Mouse (Mus musculus) kidney, embryonic 15.5 days (tissue): ENCODE data around the gene Gid8. TPM values are rescaled to one million over a fixed set of nuclear protein-coding genes. Genes with fewer than 3 reads are reported as not detected.

ENCODE experiments used
- ATAC-seq: fragments of 200-750 bp; cut with Nextera tagmentation; replicated peaks from 2 replicates; pipeline ENCODE4 v1.8.0; 2017; ENCODE audit warnings: moderate TSS enrichment; ENCODE audit not compliant: low FRiP score
- H3K27ac ChIP-seq: fragments of 300-500 bp; sonication (generic); 2 replicates; pipeline ENCODE4 v1.5.1; 2015; ENCODE audit warnings: mild to moderate bottlenecking, inconsistent platforms
- H3K27me3 ChIP-seq: fragments of 300-500 bp; sonication (generic); 2 replicates; pipeline ENCODE4 v1.6.1; 2015; ENCODE audit warnings: inconsistent platforms
- H3K36me3 ChIP-seq: fragments of 300-500 bp; sonication (generic); 2 replicates; pipeline ENCODE4 v1.6.1; 2015; ENCODE audit warnings: inconsistent platforms
- H3K4me1 ChIP-seq: fragments of 300-500 bp; sonication (generic); 2 replicates; pipeline ENCODE4 v1.6.1; 2015; ENCODE audit warnings: inconsistent platforms
- H3K4me2 ChIP-seq: fragments of 300-500 bp; sonication (generic); 2 replicates; pipeline ENCODE4 v1.6.1; 2015; ENCODE audit warnings: moderate library complexity, mild to moderate bottlenecking, inconsistent platforms
- H3K4me3 ChIP-seq: fragments of 300-500 bp; sonication (generic); replicated peaks from 2 replicates; pipeline ENCODE4 v1.5.1; 2015; ENCODE audit warnings: mild to moderate bottlenecking, inconsistent platforms
- H3K9ac ChIP-seq: fragments of 300-500 bp; sonication (generic); 2 replicates; pipeline ENCODE4 v1.6.1; 2015; ENCODE audit warnings: mild to moderate bottlenecking, inconsistent platforms
- H3K9me3 ChIP-seq: fragments of 300-500 bp; sonication (generic); replicated peaks from 2 replicates; pipeline ENCODE4 v1.6.1; 2016; ENCODE audit warnings: inconsistent platforms
- WGBS: fragments of 180-500 bp; shearing (Covaris S2); methylation state at CpG from one replicate; pipeline ENCODE4 v1.1.7; 2015; ENCODE audit warnings: mixed read lengths; 5-methylcytosine and 5-hydroxymethylcytosine counted together
- polyA plus RNA-seq: library from polyadenylated mRNA; unstranded; fragments of >200 nt; fragmentation: Nextera tagmentation; extraction: Ambion mirVana; gene quantifications from 2 replicates; pipeline ENCODE4 v1.2.1, GENCODE M21; 2015

The Gid8 gene
- 55.8 TPM in 2 replicates for polyA plus RNA-seq

- H3K4me2 ChIP-seq = peak within 1 kb of the TSS; percentile 79
- no peaks in the 10 kb centered on the region for H3K27me3 ChIP-seq
- H3K9ac ChIP-seq = peak within 1 kb of the TSS; percentile 100
- H3K4me3 ChIP-seq = peak within 1 kb of the TSS; percentile 100
- no peaks in the 10 kb centered on the region for H3K9me3 ChIP-seq
- peaks cover 39% of the 10 kb centered on the region for H3K36me3 ChIP-seq
- under 1% methylated on average over 42 of the region's 43 CpGs for WGBS
- H3K4me1 ChIP-seq = peaks cover 29% of the 10 kb centered on the region
- H3K27ac ChIP-seq = peak within 1 kb of the TSS; percentile 91
- ATAC-seq = peak; percentile 96
These were observed at the start of gene Gid8, which contains the start of gene Dido1 for GRCm38 (mm10) chr2:180709923-180710272. Gid8 (plus strand) TSS chr2:180710117. Dido1 (minus strand) TSS chr2:180709999.

GRCm38 (mm10) chr2:180660521-180660920, 49.4 kb upstream of the Gid8 start:
- Histone ChIP-seq H3K4me1 (peaks cover 13% of the 10 kb centered on the region), H3K9me3 (no peaks in the 10 kb centered on the region), H3K4me3 (no peak overlapping the region), H3K4me2 (no peak overlapping the region), H3K27ac (no peak overlapping the region), H3K36me3 (peaks cover 35% of the 10 kb centered on the region), H3K27me3 (no peaks in the 10 kb centered on the region), H3K9ac (no peak overlapping the region)
- 88% methylated on average over 5 of the region's 5 CpGs for WGBS
- no peak for ATAC-seq

GRCm38 (mm10) chr2:180662008-180662407, 47.9 kb upstream of the Gid8 start:
- H3K4me3 ChIP-seq = no peak overlapping the region
- no peak overlapping the region for H3K27ac ChIP-seq
- H3K36me3 ChIP-seq = peaks cover 50% of the 10 kb centered on the region
- no peak overlapping the region for H3K9ac ChIP-seq
- no peak for ATAC-seq
- H3K9me3 ChIP-seq = no peaks in the 10 kb centered on the region
- no peak overlapping the region for H3K4me2 ChIP-seq
- H3K27me3 ChIP-seq = no peaks in the 10 kb centered on the region
- WGBS = 85% methylated on average over 4 of the region's 4 CpGs
- H3K4me1 ChIP-seq = peaks cover 13% of the 10 kb centered on the region

- Histone ChIP-seq H3K27me3 (no peaks in the 10 kb centered on the region), H3K4me2 (no peak overlapping the region), H3K4me1 (no peaks in the 10 kb centered on the region), H3K9me3 (no peaks in the 10 kb centered on the region), H3K36me3 (peaks cover 59% of the 10 kb centered on the region), H3K4me3 (no peak overlapping the region), H3K9ac (no peak overlapping the region), H3K27ac (no peak overlapping the region)
- WGBS = 93% methylated on average over 2 of the region's 2 CpGs
- ATAC-seq = no peak
These were observed 33.2 kb upstream of the Gid8 start for GRCm38 (mm10) chr2:180676706-180677105.

GRCm38 (mm10) chr2:180678609-180679140, 31.2 kb upstream of the Gid8 start:
- peaks cover 59% of the 10 kb centered on the region for H3K36me3 ChIP-seq
- 31% methylated on average over 4 of the region's 4 CpGs for WGBS

GRCm38 (mm10) chr2:180681225-180681624, 28.7 kb upstream of the Gid8 start:
- Histone ChIP-seq H3K27me3 (no peaks in the 10 kb centered on the region), H3K36me3 (peaks cover 68% of the 10 kb centered on the region)
- 58% methylated on average over 2 of the region's 2 CpGs for WGBS

More at GRCm38 (mm10) chr2:180678609-180679140, 31.2 kb upstream of the Gid8 start:
- ATAC-seq = peak; percentile 70
- no peak overlapping the region for H3K9ac ChIP-seq
- H3K27me3 ChIP-seq = no peaks in the 10 kb centered on the region
- no peak overlapping the region for H3K4me3 ChIP-seq
- 0 out of 2 replicates have a peak overlapping the region, but pooled peaks have one; percentile 3 for H3K27ac ChIP-seq
- H3K4me2 ChIP-seq = no peak overlapping the region
- H3K4me1 ChIP-seq = no peaks in the 10 kb centered on the region
- no peaks in the 10 kb centered on the region for H3K9me3 ChIP-seq

GRCm38 (mm10) chr2:180683524-180683923, 26.4 kb upstream of the Gid8 start:
- Histone ChIP-seq H3K36me3 (peaks cover 91% of the 10 kb centered on the region), H3K9ac (no peak overlapping the region), H3K27me3 (no peaks in the 10 kb centered on the region), H3K4me3 (no peak overlapping the region), H3K27ac (no peak overlapping the region), H3K4me2 (no peak overlapping the region), H3K4me1 (no peaks in the 10 kb centered on the region), H3K9me3 (no peaks in the 10 kb centered on the region)
- WGBS = 72% methylated on average over 2 of the region's 2 CpGs
- ATAC-seq = no peak

More at GRCm38 (mm10) chr2:180681225-180681624, 28.7 kb upstream of the Gid8 start:
- no peak overlapping the region for H3K4me3 ChIP-seq
- H3K4me2 ChIP-seq = no peak overlapping the region
- H3K27ac ChIP-seq = no peak overlapping the region
- no peak overlapping the region for H3K9ac ChIP-seq
- no peak for ATAC-seq
- H3K9me3 ChIP-seq = no peaks in the 10 kb centered on the region
- no peaks in the 10 kb centered on the region for H3K4me1 ChIP-seq

GRCm38 (mm10) chr2:180684031-180684430, 25.9 kb upstream of the Gid8 start:
- 94% methylated on average over 4 of the region's 4 CpGs for WGBS
- Histone ChIP-seq H3K36me3 (peaks cover 96% of the 10 kb centered on the region), H3K9ac (no peak overlapping the region), H3K4me1 (no peaks in the 10 kb centered on the region), H3K9me3 (no peaks in the 10 kb centered on the region), H3K4me3 (no peak overlapping the region), H3K27ac (no peak overlapping the region), H3K4me2 (no peak overlapping the region), H3K27me3 (no peaks in the 10 kb centered on the region)
- no peak for ATAC-seq

GRCm38 (mm10) chr2:180689841-180690240, 20.1 kb upstream of the Gid8 start:
- Histone ChIP-seq H3K4me2 (no peak overlapping the region), H3K4me1 (peaks cover 12% of the 10 kb centered on the region), H3K9ac (no peak overlapping the region), H3K4me3 (no peak overlapping the region), H3K36me3 (peaks cover 62% of the 10 kb centered on the region), H3K9me3 (no peaks in the 10 kb centered on the region), H3K27ac (no peak overlapping the region), H3K27me3 (no peaks in the 10 kb centered on the region)
- WGBS = 89% methylated on average over 5 of the region's 5 CpGs
- ATAC-seq = no peak

- H3K27ac ChIP-seq = 0 out of 2 replicates have a peak overlapping the region, but pooled peaks have one; percentile 3
- ATAC-seq = no peak
- no peak overlapping the region for H3K4me3 ChIP-seq
- no peaks in the 10 kb centered on the region for H3K9me3 ChIP-seq
- H3K36me3 ChIP-seq = peaks cover 35% of the 10 kb centered on the region
- H3K4me1 ChIP-seq = peaks cover 12% of the 10 kb centered on the region
- H3K27me3 ChIP-seq = no peaks in the 10 kb centered on the region
- 0% methylated on average over 1 of the region's 1 CpGs for WGBS
- H3K4me2 ChIP-seq = no peak overlapping the region
- no peak overlapping the region for H3K9ac ChIP-seq
These were observed 17.3 kb upstream of the Gid8 start for GRCm38 (mm10) chr2:180692630-180693029.

- Histone ChIP-seq H3K27me3 (no peaks in the 10 kb centered on the region), H3K9me3 (no peaks in the 10 kb centered on the region), H3K36me3 (peaks cover 9% of the 10 kb centered on the region), H3K4me3 (no peak overlapping the region), H3K4me1 (peaks cover 27% of the 10 kb centered on the region), H3K9ac (no peak overlapping the region), H3K4me2 (no peak overlapping the region), H3K27ac (no peak overlapping the region)
- no peak for ATAC-seq
- 81% methylated on average over 2 of the region's 2 CpGs for WGBS
These were observed 14.7 kb upstream of the Gid8 start for GRCm38 (mm10) chr2:180695176-180695575.

GRCm38 (mm10) chr2:180700457-180700856, 9.5 kb upstream of the Gid8 start:
- H3K4me1 ChIP-seq = peaks cover 53% of the 10 kb centered on the region
- WGBS = 64% methylated on average over 5 of the region's 5 CpGs
- no peaks in the 10 kb centered on the region for H3K27me3 ChIP-seq
- peak overlapping the region; percentile 9; the same call in 1 of the 2 replicates for H3K27ac ChIP-seq
- peak overlapping the region; percentile 73 for H3K4me2 ChIP-seq
- no peaks in the 10 kb centered on the region for H3K9me3 ChIP-seq
- H3K36me3 ChIP-seq = peaks cover 4% of the 10 kb centered on the region
- H3K4me3 ChIP-seq = peak overlapping the region; percentile 84
- no peak for ATAC-seq
- peak overlapping the region; percentile 92; the same call in 1 of the 2 replicates for H3K9ac ChIP-seq
